Mouse (Mus musculus) kidney, adult 2 months (tissue): ENCODE data around the gene Adprhl1.

Experiments used
- CTCF ChIP-seq: fragments of 200-500 bp; conservative IDR thresholded peaks from 2 replicates; pipeline ENCODE4 v1.5.1; 2011; ENCODE audit warnings: low read depth, mild to moderate bottlenecking, control low read depth, low read length, moderate library complexity, mixed read lengths; ENCODE audit not compliant: insufficient read depth, insufficient read length
- POLR2A ChIP-seq: fragments of 200-500 bp; IDR thresholded peaks from one replicate; pipeline ENCODE4 v1.6.1; 2011; ENCODE audit warnings: low read depth, low read length, control low read depth

DNA sequence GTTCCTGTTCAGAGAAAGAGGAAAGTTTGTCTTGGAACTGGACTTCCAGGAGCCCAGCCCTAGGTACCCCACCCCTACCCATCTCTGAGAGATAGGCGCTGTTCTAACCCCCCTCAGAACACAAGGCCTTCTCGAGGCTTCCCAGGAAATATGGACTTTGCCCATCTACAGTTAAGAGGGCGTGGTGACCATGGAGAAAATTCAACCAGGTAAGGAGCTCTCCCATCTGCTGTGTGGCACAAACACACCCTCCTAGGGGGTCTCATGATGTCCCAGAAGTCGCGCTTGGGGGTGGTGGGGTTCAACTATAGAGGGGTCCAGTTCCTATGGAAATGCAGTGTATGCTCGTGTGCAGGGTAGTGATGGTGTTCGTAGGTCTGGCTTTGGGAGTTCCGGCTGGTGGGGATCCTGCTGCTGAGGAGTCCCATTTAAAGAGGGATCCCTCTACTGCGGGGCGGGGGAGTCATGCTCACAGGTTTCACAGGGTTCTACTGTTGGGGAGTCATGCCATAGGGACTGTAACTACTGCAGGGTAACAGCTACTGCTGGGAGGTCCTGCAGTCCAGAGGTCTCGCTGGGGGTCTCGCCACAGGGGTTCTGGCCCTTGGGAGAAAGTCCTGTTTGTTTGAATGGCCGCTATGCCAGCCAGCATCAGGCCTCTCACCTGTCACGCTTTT is 54.4 kb downstream of the Adprhl1 start:
- TF ChIP-seq CTCF, result no peak
- no peak for TF ChIP-seq POLR2A
